Mouse (Mus musculus): Measurements from ENCODE around the gene Rd3.

The Rd3 gene

GRCm38 (mm10) chr1:191963948-191964772, 13.0 kb upstream of the Rd3 start:
- DNase-seq (ENCODE audit: low read depth, low spot score): peak; percentile 65

DNA sequence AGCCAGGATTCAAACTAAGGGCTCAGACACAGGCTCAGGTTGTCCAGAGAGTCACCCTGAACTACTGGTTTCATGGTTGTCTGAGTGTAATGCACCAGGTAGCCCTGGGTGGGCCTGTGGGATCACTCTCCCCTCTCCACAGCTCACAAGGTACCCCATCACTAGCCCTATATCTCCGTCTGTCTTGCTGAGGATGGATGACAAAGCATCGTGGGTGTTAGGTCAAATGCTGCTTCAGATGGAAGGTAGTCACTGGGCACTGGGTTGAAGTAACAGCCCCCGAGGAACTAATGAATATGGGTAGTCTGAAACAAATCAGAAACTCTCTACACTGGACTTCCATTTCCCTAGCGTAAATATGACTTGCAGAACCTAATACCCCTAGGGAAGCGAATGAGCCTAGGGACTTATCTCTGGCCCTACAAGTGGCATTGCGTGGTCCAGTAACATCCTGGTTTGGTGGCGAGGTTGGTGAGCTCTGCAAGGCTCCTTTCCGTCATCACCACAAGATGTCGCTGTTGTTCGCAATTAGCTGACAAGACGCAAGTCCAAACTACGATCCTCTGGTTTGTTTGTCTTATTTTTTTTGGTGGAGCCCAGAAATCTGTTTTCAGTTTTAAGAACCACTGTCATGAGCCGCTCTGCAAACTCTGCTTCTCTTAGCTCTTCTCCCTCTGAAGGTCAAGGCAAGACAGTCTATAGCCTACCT, 12.2 kb upstream of the Rd3 start:
- peak; percentile 82 for DNase-seq (ENCODE audit: low read depth, low spot score)

- no peak for DNase-seq (ENCODE audit: low read depth, low spot score)
These were observed 7.2 kb upstream of the Rd3 start for GRCm38 (mm10) chr1:191969939-191970338.

DNA sequence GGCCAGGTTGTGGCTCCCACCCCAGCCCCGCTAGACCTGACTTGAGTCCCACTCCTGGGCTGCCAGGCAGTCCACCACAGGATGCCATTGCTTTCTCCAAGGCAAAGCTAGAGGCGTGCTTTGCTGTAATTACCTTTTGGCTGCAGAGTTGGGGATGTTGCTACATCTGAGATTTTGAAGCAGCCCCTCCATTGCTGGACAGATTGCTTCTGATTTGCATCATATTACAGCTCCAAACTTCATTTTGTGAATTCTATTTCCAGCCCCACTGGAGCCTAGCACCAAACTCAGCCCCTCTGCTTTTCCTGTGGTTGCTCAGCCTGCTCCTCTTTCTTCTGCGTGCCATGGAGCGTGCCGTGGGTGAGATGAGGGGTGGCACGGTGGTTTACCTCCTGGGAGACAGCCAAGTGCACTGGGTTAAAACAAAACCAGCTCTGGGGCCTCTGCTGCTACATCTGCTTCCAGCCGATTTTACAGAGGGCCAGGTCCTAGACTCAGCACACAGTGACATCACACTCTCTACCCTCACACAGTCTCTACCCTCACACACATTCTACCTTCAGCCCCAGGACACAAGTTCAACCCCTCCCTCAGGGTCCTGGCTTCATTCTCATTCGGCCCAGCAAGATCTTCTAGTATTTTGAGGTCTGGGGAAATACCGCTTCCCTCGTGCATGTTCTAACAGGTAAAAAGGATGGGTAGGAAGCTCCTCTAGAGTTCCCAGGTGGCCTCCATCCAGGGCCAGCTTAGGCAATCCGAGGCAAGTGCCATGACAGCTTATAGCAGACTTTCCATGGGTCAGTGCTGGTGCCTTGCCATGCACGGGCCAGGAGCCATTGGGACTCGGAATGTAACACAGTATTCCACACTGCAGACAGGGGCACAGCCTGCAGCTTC, 2.4 kb upstream of the Rd3 start:
- no peak for DNase-seq (ENCODE audit: low read depth, low spot score)

DNA sequence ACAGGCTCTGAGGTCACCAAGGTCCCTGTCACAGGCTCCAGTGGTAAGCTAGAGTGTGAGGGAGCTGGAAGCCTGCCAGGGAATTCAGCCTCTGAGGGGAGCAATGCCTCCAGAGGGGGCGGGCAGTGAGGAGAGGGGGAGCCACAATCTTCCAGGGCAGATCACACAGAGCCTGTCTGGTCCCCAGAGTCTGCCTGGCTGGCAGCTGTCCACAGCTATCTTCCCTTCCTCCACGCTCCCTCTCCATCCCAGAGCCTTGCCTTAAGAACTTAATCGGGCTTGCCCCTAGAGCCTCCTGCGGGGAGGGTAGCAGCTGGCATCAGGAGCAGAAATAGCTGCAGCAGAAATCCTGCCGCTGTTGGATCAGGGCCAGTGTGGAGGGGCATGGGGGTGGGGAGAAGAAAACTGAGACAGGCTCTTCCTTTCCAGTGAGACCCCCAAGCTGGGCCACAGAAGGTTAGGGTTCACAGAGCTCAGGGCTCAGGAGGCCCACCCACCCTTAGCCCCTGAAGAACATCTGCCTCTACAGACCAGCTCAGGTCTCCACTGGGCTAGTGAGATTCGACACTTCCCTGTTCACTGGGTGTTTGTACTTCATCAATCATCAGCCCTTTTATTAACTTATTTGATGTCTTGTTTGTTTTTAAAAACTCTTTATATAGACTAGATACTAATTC, 4.4 kb downstream of the Rd3 start:
- no peak for DNase-seq (ENCODE audit: low read depth, low spot score)

- DNase-seq (ENCODE audit: low read depth, low spot score): no peak
These were observed 9.7 kb downstream of the Rd3 start for GRCm38 (mm10) chr1:191986674-191987480.

- DNase-seq (ENCODE audit: low read depth, low spot score): no peak
These were observed 10.3 kb downstream of the Rd3 start for GRCm38 (mm10) chr1:191987481-191987769.

- no peak for DNase-seq (ENCODE audit: low read depth, low spot score)
These were observed 11.5 kb downstream of the Rd3 start for GRCm38 (mm10) chr1:191988646-191989045.

- DNase-seq (ENCODE audit: low read depth, low spot score): no peak
These were observed 11.9 kb downstream of the Rd3 start for GRCm38 (mm10) chr1:191989060-191989459.

- DNase-seq (ENCODE audit: low read depth, low spot score): peak; percentile 90
These were observed 12.8 kb downstream of the Rd3 start for GRCm38 (mm10) chr1:191989994-191990393.

DNA sequence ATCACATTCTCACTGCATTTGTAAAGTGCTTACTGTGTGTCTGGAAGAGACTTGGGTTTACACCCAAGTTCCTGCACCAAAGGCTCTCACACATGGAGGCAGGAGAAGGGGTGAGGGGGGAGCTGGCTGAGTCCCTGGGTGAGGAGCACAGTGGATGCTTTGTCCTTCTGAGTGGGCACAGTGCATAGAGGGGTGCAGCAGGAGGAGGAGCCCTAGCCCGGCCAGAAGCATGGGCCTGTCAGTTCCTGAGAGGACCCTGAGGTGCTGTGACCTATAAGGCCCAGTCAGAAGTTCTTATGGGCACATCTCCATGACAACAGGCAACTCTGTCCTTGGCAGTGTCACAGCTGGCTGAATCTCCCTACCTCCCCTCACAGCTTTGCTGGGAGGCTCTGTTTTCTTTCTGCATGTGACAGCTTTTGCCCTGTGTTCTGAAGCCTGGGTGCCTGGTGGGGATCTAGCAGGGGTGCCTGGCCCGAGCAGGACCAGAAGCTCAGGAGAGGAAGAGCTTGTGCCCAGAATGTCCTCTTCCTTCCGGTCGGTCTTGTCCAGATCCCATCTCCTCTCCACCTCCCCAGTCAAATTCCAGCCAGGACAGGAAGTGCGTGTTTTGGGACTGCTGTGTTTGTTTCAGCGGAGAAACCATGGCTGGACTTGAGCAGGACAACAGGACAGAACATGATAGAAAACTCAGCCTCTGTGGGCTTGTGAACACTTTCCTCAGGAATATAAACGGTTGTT, 15.0 kb downstream of the Rd3 start:
- DNase-seq (ENCODE audit: low read depth, low spot score): no peak

- no peak for DNase-seq (ENCODE audit: low read depth, low spot score)
These were observed 17.3 kb downstream of the Rd3 start for GRCm38 (mm10) chr1:191994476-191994875.

- DNase-seq (ENCODE audit: low read depth, low spot score): no peak
These were observed 18.3 kb downstream of the Rd3 start for GRCm38 (mm10) chr1:191995488-191995887.

GRCm38 (mm10) chr1:191995916-191996315, 18.7 kb downstream of the Rd3 start:
- no peak for DNase-seq (ENCODE audit: low read depth, low spot score)

DNA sequence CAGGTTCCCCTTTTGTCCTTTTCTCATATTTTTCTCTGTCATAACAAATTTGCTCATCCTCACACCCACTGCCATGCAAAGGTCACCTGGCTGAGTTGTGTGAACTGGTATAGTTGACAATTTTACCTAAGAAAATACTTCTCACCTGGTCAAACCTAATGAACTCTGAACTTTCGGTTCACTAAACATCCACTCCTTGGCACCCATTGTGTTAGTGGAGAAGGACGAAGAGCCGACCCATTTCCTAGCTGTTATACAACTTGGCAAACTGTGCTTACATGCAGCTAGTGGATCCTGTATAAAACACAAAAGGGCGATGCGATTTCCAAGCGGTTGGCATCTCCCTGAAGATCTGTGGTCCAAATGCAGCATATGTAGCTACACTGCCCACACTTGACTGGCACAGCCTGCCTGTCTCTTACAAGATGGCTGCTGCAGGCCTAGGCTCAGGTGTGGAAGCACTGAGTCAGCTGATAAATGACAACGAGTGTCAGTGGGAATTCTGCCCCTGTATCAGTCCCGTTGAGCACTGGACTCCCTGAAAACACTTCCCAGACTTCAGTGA, 19.5 kb downstream of the Rd3 start:
- no peak for DNase-seq (ENCODE audit: low read depth, low spot score)

DNA sequence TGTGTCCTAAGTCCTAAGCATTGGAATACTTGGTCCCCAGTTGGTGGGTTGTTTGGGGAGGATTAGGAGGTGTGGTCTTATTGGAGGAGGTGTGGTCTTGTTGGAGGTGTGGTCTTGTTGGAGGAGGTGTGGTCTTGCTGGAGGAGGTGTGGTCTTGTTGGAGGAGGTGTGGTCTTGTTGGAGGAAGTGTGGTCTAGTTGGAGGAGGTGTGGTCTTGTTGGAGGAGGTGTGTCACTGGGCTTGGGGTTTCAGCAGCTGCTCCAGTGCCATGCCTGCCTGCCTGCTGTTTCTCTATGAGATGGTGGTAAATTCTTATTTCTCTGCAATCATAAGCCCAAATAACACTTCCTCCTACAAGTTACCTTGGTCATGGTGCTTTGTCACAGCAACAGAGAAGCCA, 21.9 kb downstream of the Rd3 start:
- no peak for DNase-seq (ENCODE audit: low read depth, low spot score)

Measured in skeletal muscle tissue, adult 2 months (tissue).